Mouse (Mus musculus): ENCODE results near the gene Gm20388. TPM values are rescaled to one million over a fixed set of nuclear protein-coding genes. Genes with fewer than 3 reads are reported as not detected.
A peak's percentile ranks its signal among the peaks of the same experiment; 100 is the strongest.

Gene Gm20388
- polyA plus RNA-seq, 1 experiment, result 49.7 TPM

- Histone ChIP-seq H3K36me3 (ENCODE audit: control insufficient read depth, insufficient read depth, low read length) (no peaks in the 10 kb centered on the region), H3K27me3 (replicated peaks; ENCODE audit: control insufficient read depth, insufficient read depth, low read length) (no peaks in the 10 kb centered on the region), H3K27ac (ENCODE audit: insufficient read depth, low read depth, low read length) (no peak overlapping the region), H3K4me3 (ENCODE audit: insufficient read depth, low read depth, low read length) (no peak overlapping the region), H3K4me1 (ENCODE audit: control insufficient read depth, insufficient read depth, low read length) (no peaks in the 10 kb centered on the region)
- no peak for DNase-seq
- TF ChIP-seq POLR2A (IDR thresholded peaks at IDR 0.05; ENCODE audit: low read depth, low read length) (no peak), CTCF (conservative IDR thresholded peaks at IDR 0.05; ENCODE audit: insufficient read depth, insufficient read length, low read depth, low read length) (no peak)
- 77% methylated on average over 5 of the region's 5 CpGs for WGBS
Observed at GRCm38 (mm10) chr8:120243916-120244451, 333.3 kb downstream of the Gm20388 start.

DNA sequence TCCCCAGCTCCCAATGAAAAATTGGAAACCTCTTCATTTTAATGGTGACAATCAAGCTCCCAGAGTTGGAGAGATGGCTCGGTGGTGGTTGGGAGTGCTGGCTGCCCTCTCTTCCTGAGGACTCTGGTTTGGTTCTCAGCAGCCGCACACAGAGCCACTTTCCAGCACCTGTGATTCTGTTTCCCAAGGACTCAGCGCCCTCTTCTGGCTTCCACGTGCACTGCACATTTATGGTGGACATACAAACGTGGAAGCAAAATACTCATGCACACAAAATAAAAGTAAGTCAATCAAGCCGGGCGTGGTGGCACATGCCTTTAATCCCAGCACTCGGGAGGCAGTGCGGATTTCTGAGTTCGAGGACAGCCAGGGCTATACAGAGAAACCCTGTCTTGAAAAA, 333.9 kb downstream of the Gm20388 start:
- Histone ChIP-seq H3K4me3 (ENCODE audit: insufficient read depth, low read depth, low read length) (no peak overlapping the region), H3K4me1 (ENCODE audit: control insufficient read depth, insufficient read depth, low read length) (no peaks in the 10 kb centered on the region), H3K27ac (ENCODE audit: insufficient read depth, low read depth, low read length) (no peak overlapping the region), H3K27me3 (replicated peaks; ENCODE audit: control insufficient read depth, insufficient read depth, low read length) (no peaks in the 10 kb centered on the region), H3K36me3 (ENCODE audit: control insufficient read depth, insufficient read depth, low read length) (no peaks in the 10 kb centered on the region)
- no peak for DNase-seq
- no peak for TF ChIP-seq POLR2A (IDR thresholded peaks at IDR 0.05; ENCODE audit: low read depth, low read length)
- TF ChIP-seq CTCF (conservative IDR thresholded peaks at IDR 0.05; ENCODE audit: insufficient read depth, insufficient read length, low read depth, low read length), result peak; percentile 34; the same call in 1 of the 2 replicates
- 94% methylated on average over 10 of the region's 10 CpGs for WGBS

DNA sequence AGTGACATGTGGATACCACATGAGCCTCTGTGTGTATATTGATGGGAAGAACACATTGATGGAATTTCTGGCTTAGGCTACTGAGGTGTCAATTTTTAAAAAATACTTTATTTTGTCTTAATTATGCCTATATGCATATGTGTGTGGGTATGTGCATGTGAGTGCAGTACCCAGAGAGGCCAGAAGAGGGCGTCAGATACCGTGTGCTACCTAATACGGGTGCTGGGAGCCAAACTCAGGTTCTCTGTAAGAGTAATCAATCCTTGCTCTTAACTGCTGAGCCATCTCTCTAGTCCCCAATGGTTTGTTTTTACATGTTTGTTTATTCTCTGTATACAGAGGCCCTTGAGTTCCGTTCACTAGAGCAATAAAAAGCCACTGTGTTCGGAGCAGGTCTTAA, 337.0 kb downstream of the Gm20388 start:
- H3K27ac ChIP-seq (ENCODE audit: insufficient read depth, low read depth, low read length), result no peak overlapping the region
- no peaks in the 10 kb centered on the region for H3K4me1 ChIP-seq (ENCODE audit: control insufficient read depth, insufficient read depth, low read length)
- WGBS, result 81% methylated on average over 5 of the region's 5 CpGs
- no peak overlapping the region for H3K4me3 ChIP-seq (ENCODE audit: insufficient read depth, low read depth, low read length)
- no peaks in the 10 kb centered on the region for H3K36me3 ChIP-seq (ENCODE audit: control insufficient read depth, insufficient read depth, low read length)
- no peak for DNase-seq
- no peaks in the 10 kb centered on the region for H3K27me3 ChIP-seq (replicated peaks; ENCODE audit: control insufficient read depth, insufficient read depth, low read length)
- TF ChIP-seq POLR2A (IDR thresholded peaks at IDR 0.05; ENCODE audit: low read depth, low read length), result no peak
- peak; percentile 26; the same call in 1 of the 2 replicates for TF ChIP-seq CTCF (conservative IDR thresholded peaks at IDR 0.05; ENCODE audit: insufficient read depth, insufficient read length, low read depth, low read length)

DNA sequence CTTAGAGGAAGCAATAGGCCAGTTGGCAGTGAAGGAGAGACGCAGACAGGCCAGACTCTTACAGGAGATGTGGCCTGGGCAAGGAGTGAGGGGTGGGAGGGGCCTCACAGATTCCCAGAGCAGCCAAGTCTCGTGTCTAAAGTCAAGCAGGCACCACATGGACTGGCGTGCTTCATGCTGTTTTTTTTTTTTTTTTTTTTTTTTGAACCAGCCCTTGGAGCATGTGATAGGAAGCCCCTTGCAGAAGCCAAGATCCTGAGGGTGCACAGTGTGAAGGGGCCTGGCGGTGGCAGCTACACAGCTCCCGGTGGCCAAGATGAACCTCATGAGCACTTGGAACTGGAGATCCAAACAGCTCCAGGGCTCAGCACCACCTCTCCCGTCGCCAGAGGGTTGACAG, 337.4 kb downstream of the Gm20388 start:
- DNase-seq, result no peak
- Histone ChIP-seq H3K27me3 (replicated peaks; ENCODE audit: control insufficient read depth, insufficient read depth, low read length) (no peaks in the 10 kb centered on the region), H3K4me3 (ENCODE audit: insufficient read depth, low read depth, low read length) (no peak overlapping the region), H3K27ac (ENCODE audit: insufficient read depth, low read depth, low read length) (no peak overlapping the region), H3K4me1 (ENCODE audit: control insufficient read depth, insufficient read depth, low read length) (no peaks in the 10 kb centered on the region), H3K36me3 (ENCODE audit: control insufficient read depth, insufficient read depth, low read length) (no peaks in the 10 kb centered on the region)
- 74% methylated on average over 7 of the region's 7 CpGs for WGBS
- TF ChIP-seq CTCF (conservative IDR thresholded peaks at IDR 0.05; ENCODE audit: insufficient read depth, insufficient read length, low read depth, low read length), result no peak
- no peak for TF ChIP-seq POLR2A (IDR thresholded peaks at IDR 0.05; ENCODE audit: low read depth, low read length)

GRCm38 (mm10) chr8:120248451-120248850, 337.8 kb downstream of the Gm20388 start:
- Histone ChIP-seq H3K4me1 (ENCODE audit: control insufficient read depth, insufficient read depth, low read length) (no peaks in the 10 kb centered on the region), H3K27ac (ENCODE audit: insufficient read depth, low read depth, low read length) (no peak overlapping the region), H3K4me3 (ENCODE audit: insufficient read depth, low read depth, low read length) (no peak overlapping the region), H3K27me3 (replicated peaks; ENCODE audit: control insufficient read depth, insufficient read depth, low read length) (no peaks in the 10 kb centered on the region), H3K36me3 (ENCODE audit: control insufficient read depth, insufficient read depth, low read length) (no peaks in the 10 kb centered on the region)
- 91% methylated on average over 4 of the region's 4 CpGs for WGBS
- no peak for TF ChIP-seq CTCF (conservative IDR thresholded peaks at IDR 0.05; ENCODE audit: insufficient read depth, insufficient read length, low read depth, low read length)
- TF ChIP-seq POLR2A (IDR thresholded peaks at IDR 0.05; ENCODE audit: low read depth, low read length), result no peak
- DNase-seq, result no peak

DNA sequence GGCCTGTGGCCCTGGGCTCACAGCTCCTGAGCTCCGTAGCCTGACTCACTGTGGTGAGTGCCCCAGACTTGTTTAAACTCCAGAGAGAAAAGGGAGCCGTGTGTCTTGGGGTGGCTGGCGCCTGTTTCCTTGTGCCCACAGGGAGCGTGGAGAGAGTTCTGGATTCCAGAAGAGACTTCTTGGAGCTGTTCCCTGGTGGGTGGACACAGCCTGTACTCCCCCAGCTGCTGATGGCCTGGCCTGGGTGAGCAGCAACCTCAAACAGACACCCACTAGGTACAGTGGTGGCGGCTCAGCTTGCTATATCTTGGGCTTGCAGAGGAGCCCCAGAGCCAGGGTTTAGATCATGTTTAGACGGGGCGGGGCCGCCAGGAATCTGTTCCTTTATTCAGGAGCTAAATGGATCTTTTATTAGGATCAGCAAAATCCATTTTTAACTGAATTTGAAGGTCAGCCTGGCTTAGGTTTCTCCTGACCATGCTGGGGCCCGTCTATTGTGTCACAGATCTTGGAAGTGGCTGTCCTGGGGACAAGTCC, 339.2 kb downstream of the Gm20388 start:
- no peaks in the 10 kb centered on the region for H3K36me3 ChIP-seq (ENCODE audit: control insufficient read depth, insufficient read depth, low read length)
- 83% methylated on average over 9 of the region's 9 CpGs for WGBS
- no peak overlapping the region for H3K27ac ChIP-seq (ENCODE audit: insufficient read depth, low read depth, low read length)

DNA sequence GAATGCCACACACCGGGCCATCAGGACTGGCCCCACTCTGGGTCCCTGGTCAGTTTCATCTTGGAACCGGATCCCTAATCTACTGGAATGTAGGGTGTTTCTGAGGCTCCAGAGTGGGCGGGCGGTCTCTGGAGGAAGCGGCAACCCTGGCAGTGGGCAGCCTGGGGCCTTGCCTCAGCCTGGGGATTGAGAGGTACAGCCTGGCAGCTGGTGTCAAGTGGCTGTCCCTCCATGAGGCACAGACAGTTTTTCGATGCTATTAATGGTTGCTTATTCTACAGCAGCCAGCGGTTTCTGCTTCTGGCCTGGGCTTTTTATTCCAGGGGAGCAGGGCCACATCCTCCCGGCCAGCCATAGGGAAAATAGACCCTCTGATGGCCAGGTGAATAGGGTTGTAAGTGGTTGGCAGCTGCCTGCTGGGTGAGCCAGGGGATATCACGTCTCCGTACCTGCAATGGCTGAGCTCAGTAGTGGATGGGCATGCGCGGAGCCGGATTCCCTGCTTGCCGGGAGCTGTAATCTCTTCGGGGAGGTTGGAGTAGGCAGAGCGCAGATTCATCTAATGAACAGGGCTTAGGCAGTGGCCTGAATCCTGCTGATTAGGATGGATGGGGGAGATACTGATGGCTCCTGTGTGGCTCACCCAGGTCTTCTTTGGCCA, 340.2 kb downstream of the Gm20388 start:
- no peak for DNase-seq
- H3K4me3 ChIP-seq (ENCODE audit: insufficient read depth, low read depth, low read length), result no peak overlapping the region
- TF ChIP-seq CTCF (conservative IDR thresholded peaks at IDR 0.05; ENCODE audit: insufficient read depth, insufficient read length, low read depth, low read length) (no peak), POLR2A (IDR thresholded peaks at IDR 0.05; ENCODE audit: low read depth, low read length) (no peak)
- H3K27ac ChIP-seq (ENCODE audit: insufficient read depth, low read depth, low read length), result no peak overlapping the region
- 81% methylated on average over 16 of the region's 16 CpGs for WGBS
- no peaks in the 10 kb centered on the region for H3K4me1 ChIP-seq (ENCODE audit: control insufficient read depth, insufficient read depth, low read length)
- no peaks in the 10 kb centered on the region for H3K36me3 ChIP-seq (ENCODE audit: control insufficient read depth, insufficient read depth, low read length)
- H3K27me3 ChIP-seq (replicated peaks; ENCODE audit: control insufficient read depth, insufficient read depth, low read length), result no peaks in the 10 kb centered on the region

More for the DNA sequence above, 339.2 kb downstream of the Gm20388 start:
- Histone ChIP-seq H3K4me3 (ENCODE audit: insufficient read depth, low read depth, low read length) (no peak overlapping the region), H3K27me3 (replicated peaks; ENCODE audit: control insufficient read depth, insufficient read depth, low read length) (no peaks in the 10 kb centered on the region), H3K4me1 (ENCODE audit: control insufficient read depth, insufficient read depth, low read length) (no peaks in the 10 kb centered on the region)
- no peak for TF ChIP-seq POLR2A (IDR thresholded peaks at IDR 0.05; ENCODE audit: low read depth, low read length)
- no peak for TF ChIP-seq CTCF (conservative IDR thresholded peaks at IDR 0.05; ENCODE audit: insufficient read depth, insufficient read length, low read depth, low read length)
- DNase-seq, result no peak

Measured in kidney, adult 2 months (tissue).